Mouse (Mus musculus) megakaryocyte progenitor cell, adult 5-6 weeks (primary cell): Measurements from ENCODE around the gene Gm17545. TPM values are rescaled to one million over a fixed set of nuclear protein-coding genes. Genes with fewer than 3 reads are reported as not detected.

ENCODE experiments used
- ATAC-seq: replicated peaks from 2 replicates; pipeline ENCODE4 v1.8.0; 2016; ENCODE audit warnings: mild to moderate bottlenecking, moderate TSS enrichment, inconsistent platforms; ENCODE audit not compliant: poor library complexity
- total RNA-seq, 2 experiments: library from RNA; stranded (forward) in 1 of 2; stranded (reverse) in 1 of 2; fragments of 157-497, 149-512 nt in 1 of 2; fragments of 200-1000 nt in 1 of 2; gene quantifications; 2 replicates each; pipeline versions ENCODE4 v1.2.3 to v1.2.4; 2015 to 2017

The Gm17545 gene
- total RNA-seq, 2 experiments from 2014 or later: not detected

DNA sequence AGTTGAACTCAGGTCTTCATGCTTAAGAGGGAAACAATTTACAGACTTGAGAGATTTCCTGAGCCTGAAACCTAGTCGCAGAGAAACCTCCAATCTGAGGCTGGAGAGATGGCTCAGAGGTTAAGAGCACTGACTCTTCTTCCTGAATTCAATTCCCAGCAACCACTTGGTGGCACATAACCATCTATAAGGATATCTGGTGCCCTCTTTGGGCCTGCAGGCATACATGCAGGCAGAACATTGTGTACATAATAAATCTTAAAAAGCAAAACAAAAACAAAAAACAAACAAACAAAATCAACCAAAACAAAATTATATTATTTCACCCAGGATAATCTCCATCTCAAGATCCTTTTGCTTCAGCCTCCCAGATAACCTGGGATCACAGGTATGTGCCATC lies 15.3 kb upstream of the Gm17545 start:
- no peak for ATAC-seq

DNA sequence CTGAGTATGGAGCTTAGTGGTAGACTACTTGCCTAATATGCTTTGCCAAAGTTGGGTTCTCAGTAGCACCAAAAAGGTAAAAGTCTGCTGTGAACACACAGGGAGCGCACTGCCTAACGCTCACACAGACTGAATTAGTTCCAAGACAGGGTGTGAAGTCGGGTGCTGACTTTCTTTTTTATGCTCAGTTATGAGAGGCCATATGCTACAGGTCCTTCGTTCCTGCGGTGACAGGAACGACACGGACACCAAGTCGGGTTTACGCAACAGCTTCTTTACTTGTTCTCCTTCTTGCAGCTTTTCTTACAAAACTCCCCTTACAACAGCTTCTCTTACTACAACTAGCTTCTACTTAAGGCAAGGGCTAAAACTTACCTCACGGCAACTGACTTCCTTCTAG lies 10.9 kb upstream of the Gm17545 start:
- peak; percentile 49 for ATAC-seq

DNA sequence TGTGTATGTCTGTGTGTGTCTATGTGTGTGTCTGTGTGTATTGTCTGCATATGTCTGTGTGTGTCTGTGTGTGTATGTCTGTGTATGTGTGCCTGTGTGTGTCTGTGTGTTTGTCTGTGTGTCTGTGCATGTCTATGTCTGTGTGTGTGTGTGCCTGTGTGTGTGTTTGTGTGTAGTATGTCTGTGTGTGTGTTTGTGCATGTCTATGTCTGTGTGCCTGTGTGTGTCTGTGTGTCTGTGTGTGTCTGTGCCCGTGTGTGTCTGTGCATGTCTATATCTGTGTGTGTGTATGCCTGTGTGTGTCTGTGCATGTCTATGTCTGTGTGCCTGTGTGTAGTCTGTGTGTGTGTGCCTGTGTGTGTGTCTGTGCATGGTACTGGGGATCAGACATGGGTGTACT lies 9.0 kb upstream of the Gm17545 start:
- no peak for ATAC-seq

DNA sequence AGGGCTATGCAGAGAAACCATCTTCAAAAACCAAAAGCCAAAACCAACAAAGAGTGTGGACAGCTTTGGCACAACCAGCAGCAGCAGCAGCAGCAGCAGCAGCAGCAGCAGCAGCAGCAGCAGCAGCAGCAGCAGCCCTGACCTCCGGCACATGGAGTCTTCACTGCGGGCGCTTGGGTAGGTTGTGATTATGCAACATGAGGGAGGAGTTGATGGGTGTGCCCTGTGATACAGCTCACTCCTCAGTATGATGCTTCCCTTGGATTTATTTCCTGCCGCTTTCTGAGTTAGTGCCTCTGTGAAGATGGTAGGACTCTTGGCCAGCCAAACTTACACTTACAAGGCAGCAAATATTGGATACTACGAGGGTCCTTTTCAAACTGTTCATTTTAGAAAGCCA lies 6.9 kb upstream of the Gm17545 start:
- ATAC-seq: peak; percentile 74

DNA sequence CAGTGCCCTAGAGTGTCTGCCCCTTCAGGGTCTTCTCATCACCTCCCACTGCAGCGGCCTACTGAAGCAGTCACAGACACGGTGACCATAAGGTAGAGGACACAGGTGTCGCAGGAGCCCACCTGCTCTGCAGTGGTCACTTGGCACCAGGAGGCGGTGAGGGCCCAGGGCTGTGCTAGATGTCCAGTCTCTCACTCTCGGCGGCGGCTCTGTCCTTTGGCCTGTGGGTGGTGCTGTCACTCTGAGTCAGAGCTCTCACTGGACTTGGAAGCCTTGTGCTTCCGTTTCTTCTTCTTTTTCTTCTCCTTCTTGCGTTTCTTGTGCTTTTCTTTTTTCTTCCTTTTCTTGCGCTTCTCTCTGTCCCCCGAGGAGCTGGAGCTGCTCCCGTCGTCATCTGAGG lies 5.7 kb upstream of the Gm17545 start:
- ATAC-seq: no peak

DNA sequence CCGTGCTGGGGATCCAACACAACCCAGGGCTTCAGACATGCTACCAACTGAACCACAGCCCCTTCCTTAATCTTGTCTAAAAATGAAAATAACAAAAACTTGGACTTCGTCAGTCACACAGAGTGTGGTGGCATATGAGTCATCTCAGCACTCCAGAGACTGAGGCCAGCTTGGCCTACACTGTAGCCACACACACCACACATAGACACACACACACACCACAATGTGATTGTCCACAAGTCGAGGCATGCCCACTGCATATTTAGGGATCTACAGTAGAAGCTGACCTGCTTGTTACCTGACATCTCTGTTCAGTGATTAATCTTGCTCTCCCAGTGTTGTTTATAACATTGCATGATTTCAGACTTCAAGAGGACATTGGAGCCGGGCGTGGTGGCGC lies 4.9 kb upstream of the Gm17545 start:
- no peak for ATAC-seq

DNA sequence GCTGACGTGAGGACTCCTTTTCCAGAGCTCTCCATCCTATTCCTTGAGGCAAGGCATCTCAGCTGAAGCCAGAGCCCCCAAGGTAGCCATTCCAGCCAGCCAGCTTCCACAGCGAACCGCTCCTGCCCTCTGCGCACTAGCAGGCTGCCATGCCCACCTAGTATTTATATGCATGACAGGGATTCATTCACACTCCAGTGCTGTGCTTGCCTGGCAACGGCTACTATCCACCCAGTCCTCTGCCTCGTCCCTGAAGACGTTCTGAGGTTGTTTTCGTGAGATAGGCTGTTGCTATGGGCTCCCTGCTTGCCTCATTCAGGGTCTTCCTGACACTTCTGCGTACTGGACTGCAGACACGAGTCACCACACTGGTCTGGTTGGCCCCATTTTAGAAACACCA lies 1.4 kb upstream of the Gm17545 start:
- ATAC-seq: no peak

DNA sequence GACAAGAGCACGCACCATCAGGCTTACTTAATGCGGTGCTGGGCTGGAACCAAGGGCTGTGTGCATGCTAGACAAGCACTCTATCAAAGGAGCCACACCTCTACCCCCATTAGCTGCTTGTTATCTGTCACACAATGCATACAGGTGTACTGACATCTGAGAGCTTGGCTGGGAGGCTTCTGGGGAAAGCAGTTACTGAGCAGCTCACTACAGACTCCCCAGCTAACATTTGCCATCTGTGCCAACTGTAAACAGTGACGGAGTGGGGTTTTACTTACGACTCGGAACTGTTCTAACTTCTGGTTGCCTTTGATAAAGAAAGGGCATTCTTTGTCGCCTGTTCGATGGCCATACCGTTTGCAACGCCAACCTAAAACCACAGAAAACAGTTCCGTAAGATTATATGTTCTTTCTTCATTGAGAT lies 577 bp upstream of the Gm17545 start:
- peak; percentile 96 for ATAC-seq

DNA sequence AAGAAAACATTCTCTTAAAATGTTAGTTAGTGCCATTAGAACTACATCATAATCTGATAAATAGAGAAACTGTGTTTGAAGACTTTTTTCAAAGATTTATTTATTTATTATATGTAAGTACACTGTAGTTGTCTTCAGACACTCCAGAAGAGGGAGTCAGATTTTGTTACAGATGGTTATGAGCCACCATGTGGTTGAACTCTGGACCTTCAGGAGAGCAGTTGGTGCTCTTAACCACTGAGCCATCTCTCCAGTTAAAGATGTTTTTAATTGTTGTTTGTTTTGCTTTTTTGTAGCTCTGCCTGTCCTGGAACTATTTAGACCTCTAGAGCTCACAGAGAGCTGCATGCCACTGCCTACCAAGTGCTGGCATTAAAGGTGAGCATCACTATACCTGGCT lies 951 bp downstream of the Gm17545 start:
- ATAC-seq: no peak

DNA sequence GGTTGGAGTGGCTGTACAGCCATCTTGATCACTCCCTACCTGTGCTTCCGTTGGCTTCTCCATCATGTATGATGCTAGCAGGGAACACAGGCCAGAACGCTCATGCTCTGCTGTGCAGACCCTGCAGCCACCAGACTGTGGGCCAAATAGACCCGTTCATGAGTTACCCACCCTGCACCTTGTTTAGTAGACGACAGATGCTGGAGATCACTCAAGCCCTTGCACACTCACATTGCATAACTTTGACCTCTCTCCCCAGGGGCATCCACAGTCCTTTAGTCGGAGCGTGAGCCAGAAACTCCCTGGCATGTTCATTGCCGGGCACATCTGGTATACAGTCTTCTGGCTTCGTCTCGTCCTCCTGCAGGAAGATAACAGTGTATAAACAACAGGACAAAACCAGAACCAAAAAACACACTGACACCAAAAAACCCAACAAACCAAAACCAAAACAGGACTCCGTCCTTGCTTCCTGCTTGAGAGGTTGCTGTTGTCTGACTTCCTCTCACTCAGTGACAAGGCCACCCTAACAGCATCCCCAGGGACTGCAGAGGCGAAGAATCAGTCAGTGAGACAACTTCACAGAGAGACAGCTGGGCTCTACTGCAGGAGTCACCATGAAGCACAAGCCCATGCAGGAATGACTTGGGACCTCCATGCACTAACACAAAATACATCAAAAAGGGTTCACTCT lies 3.2 kb downstream of the Gm17545 start:
- no peak for ATAC-seq

DNA sequence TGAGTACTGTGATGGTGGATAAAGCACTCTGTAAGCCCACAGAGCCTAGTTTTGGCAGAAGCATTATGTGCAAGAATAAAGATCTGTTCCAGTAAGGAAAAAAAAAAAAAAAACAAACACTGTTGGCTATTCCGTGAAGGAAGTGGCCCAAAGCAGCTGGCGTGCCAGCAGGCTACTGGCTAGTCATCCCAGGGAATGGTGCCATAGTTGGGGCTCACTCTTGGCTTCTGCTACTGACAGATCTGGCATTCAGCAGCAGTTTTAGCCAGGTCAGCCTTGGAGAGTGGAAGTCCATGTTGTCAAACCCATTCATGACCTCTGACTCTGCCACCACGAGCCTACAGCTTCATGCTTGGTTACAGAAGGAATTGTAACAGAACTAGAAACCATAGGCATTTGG lies 7.9 kb downstream of the Gm17545 start:
- ATAC-seq: no peak

DNA sequence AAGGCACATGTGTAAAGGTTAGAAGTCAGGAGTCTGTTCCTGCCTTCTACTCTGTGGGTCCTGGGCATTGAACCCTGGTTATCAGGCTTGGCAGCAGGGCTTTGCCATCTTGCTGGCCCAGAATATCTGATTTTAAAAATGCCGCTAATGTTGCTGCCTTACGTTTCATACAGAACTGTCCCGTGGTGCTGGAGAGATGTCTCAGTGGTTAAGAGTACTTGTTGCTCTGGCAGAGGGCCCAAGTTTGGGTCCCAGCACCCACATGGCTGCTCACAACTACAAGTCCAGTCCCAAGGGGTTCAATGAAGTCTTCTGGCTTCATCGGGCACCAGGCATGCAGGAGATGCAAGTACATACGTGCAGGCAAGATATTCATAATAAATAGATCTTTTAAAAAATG lies 12.1 kb downstream of the Gm17545 start:
- peak; percentile 20; the same call in 1 of the 2 replicates for ATAC-seq

DNA sequence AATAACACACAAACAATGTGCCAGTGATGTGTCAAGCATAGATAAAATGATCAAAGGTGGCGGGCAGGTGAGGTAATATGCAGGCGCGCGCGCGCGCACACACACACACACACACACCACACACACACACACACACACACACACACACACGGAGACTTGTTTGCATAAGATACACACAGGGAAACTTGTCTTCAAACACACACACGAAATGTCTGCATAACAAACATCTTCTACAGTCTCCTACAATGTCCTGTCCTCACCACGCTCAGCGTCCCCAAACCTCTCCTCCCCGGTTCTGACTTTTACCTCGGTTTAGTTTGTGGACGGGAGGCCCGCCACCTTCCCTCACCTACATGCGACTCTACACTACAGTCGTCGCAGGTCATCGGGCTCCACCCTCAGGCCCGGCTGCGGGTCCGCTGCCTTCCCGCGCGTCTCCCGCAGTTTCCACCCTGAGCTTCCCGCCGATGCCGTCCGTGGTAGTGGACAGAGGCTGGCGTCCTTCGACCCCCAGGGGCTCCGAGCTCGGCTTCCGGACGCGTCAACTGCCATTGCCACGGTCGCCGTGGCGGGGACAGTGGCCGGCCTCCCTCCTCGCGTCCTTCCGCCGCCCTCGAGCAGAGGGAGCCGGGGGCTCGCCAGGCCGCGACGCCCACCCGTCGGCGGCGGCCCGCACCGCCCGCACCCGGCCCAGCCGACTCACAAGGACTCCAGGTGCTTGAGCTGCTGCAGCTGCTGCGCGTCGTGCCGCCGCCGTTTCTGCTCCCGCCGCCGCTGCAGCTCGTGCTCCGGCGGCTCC lies 13.5 kb downstream of the Gm17545 start:
- ATAC-seq: peak; percentile 63

DNA sequence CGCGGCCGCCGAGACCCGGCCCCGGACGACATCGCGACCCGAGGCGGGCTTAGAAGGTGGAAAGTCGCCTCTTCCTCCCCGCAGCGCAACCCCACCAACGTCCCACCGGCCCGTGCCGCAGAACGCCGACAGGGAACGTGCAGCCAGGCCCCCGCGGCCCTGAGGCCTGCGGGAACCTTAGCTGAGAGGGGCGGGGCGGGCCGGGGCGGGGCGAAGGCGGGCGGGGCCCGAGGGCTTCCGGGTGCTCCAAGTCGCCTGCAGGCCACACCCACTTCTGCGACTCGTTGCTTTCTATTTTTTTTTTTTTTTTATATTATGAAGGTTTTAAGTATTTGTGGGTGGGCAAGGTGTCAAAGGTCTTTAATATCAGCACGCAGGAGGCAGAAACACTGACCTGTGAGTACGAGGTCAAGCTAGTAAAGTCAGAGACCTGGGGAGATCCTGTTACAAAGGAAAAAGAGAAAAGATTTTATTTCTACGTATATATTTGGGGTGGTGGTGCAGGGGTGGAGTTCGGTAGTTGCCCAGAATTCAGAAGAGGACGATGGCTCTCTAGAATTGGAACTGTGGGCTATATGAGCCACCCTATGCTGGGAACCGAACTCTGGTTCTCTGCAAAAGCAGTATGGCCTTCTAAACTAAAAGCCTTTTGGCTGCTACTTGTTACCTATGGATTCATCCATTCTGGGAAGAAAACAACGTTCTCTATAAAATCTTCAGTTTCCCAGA lies 14.2 kb downstream of the Gm17545 start:
- peak; percentile 78 for ATAC-seq

DNA sequence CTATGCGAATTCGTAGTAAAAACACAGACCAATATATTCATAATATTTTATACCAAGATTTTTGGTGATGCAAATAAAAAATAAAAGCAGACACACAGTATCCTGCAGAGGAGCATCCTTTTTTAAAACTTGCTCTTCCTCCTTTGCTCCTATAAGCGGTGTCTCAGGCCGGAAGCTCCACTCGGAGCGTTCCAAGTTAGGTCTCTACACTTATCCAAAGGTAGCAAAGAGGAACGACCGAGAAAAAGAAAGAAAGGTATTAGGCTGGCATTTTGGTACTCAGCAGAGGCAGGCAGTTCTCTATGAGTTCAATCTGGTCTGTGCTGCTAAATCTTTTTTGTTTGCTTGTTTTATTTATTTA lies 14.8 kb downstream of the Gm17545 start:
- ATAC-seq: no peak

DNA sequence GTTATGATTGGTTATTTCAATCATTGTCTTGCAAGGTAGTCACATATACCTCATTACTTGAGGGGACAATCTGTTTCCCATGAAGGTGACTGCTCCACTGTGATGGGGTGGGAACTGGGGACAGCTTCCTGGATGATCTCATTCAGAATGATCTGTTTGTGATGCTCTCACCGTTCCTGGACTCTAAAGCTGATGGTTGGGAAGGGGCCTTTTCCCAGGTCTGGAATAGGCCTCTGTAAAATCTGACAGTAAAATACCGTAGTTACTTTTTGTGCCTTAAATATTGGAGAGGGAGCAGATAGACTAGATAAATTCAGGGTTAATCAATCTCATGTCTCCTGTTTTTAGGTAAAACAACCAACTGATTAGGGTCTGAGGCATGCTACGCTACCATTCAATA lies 15.6 kb downstream of the Gm17545 start, which contains the start of gene Rp9:
Gene Rp9 (minus strand): TSS at position 101 of the 400 bp plus-strand sequence.
- no peak for ATAC-seq

DNA sequence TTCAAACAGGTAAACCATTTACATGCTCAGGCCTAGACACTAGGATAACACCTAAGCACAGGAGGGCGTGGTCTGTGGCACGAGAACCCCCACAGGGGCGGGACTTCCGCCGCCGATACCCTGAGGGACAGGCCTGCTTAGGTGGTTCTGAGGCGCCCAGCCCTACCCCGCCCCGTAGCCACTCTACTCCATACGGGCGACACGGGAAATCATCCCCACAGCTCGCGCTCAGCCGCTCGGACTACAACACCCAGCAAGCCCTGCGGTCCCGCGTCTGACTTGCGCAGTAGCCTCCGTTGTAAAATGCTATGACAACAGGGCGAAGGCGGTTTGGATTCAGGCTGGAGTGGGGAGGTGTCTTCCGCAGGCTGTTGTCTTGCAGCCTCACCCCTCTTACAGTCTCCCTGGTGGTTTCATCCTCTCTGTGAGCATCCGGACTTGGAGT lies 21.4 kb downstream of the Gm17545 start, which contains the start of gene Bbs9:
Gene Bbs9 (plus strand): TSS at position 292 of the 445 bp plus-strand sequence.
- ATAC-seq: peak; percentile 97

DNA sequence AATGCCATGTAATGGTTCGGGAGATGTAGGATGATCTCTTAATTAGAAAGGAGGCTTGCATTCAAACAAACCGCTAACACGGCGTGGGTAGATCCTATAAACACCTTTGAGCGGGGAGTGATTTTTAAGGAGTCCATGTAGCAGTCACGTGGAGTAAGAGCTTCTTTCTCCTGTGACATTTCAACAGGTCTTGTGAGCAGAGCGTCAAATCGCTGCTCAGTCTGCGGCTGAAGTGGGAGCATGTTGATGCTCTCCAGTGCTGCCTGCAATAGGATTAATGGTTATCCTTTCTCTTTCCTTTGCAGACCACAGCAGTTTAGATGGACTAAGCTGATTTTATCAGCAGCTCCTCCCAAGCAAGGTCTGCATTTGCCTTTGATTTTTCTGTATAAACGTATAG lies 22.2 kb downstream of the Gm17545 start:
- ATAC-seq: no peak

DNA sequence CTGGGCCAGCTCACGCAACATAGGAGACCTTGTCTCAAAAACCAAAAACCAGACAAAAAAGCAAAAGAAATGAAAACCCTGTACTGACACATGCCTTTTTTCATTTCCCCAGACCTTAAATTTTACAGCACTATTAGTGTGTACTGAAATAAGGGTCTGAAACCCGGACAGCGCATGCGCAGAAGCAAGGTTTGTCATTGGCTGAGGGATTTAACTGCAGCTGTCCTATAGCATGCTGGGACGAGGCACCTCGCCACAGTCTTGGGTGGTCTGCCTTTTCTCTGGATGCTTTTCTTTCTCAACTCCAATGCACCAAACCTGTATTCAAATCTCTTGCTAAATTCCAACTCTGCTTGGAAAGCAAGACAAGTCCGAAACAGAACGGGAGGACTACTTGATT lies 24.9 kb downstream of the Gm17545 start:
- no peak for ATAC-seq

DNA sequence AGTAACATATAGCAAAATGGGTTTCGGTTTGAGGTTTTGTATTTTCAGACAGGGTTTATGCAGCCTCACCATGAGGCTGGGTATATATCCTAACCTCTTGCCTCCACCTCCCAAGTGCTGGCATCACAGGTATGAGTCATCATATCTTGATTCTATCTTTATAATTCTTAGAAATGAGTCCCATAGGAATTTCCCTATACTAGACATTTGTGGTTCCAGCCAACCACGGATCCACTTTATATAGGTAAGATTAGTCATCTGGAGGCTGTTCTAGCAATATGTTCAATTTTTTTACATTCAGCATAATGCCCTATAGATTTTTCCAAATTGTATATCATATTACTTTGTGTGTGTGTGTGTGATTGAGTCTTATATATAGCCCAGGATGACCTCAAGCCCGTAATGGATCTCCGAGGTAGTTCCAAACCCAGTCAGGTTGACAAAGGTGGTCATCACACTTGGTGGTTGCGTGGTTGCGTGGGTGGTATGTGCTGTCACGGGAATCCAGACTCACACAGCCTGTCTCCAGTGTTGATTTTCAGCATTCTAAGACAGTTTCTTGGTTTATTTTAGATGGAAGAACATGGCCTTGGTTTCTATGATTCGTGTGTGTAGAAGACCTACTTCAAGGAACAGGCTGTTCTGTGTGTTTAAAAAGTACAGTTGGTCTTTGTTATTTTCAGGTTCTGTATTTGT lies 29.9 kb downstream of the Gm17545 start:
- ATAC-seq: no peak
